Mouse (Mus musculus): ENCODE data around the gene Acp4.

- no peak for TF ChIP-seq POLR2A (IDR thresholded peaks at IDR 0.05; ENCODE audit: low read depth, low read length)
- no peak for TF ChIP-seq CTCF (IDR thresholded peaks at IDR 0.05; ENCODE audit: extremely low read depth, insufficient read depth, insufficient read length, insufficient replicate concordance)
These were observed 48.5 kb upstream of the Acp4 start for GRCm38 (mm10) chr7:44305686-44306085.

Measured in spleen, adult 2 months (tissue).